Mouse (Mus musculus): ENCODE measurements around the gene Ndufs5.

DNA sequence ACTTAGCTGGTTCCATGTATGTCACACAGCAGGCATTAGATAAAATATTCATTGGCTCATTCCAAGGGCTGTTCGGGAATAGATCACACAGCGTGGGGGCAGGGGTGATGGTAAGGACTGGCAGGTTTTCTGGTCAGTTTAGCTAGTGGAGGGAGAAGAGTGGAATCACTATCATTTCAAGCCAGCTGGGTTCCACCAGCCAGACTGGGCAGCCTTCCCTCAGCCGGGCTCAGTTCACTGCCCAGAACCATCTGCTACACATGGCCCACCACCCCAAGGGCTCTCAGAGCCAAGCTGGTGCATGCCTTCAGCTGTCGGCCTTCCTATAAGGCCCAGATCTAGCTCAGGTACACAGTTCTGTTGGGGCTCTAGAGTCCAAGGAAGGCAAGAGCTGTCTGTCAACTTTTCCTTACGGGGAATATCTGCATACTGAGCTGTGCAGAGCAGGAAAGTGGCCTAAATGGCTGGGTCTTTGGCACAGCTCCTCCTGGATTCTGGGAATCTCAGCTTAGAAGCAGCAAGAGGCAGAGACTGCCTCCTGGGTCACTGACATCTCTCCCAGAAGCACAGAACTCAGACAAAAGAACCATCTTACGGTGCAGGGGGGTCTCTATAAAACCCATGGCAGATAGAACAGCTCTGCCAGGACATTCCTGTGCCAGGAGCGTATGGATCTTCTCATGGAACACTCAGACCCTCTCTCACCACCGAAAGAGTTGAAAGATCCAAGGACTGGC is 32.3 kb downstream of the Ndufs5 start:
- TF ChIP-seq EP300 (IDR thresholded peaks at IDR 0.05; ENCODE audit: low read depth) (no peak), CTCF (IDR thresholded peaks at IDR 0.05; ENCODE audit: low read depth) (no peak)

Data from liver, postnatal 0 days (tissue).